Mouse (Mus musculus) bone marrow macrophage, adult 2 months (primary cell): Measurements from ENCODE around the gene Flt3. TPM values are rescaled to one million over a fixed set of nuclear protein-coding genes. Genes with fewer than 3 reads are reported as not detected.

Experiments used
- H3K27ac ChIP-seq: 2 replicates; pipeline ENCODE4 v1.5.1; 2012; ENCODE audit warnings: low read depth, low read length; ENCODE audit not compliant: insufficient read depth
- H3K4me1 ChIP-seq: 2 replicates; pipeline ENCODE4 v1.6.1; 2012; ENCODE audit warnings: low read length; ENCODE audit not compliant: control insufficient read depth, insufficient read depth
- H3K4me3 ChIP-seq: 2 replicates; pipeline ENCODE4 v1.5.1; 2012; ENCODE audit warnings: mild to moderate bottlenecking, low read length, moderate library complexity; ENCODE audit not compliant: insufficient read depth
- CTCF ChIP-seq: IDR thresholded peaks from 2 replicates; pipeline ENCODE4 v1.5.1; 2012; ENCODE audit warnings: low read depth, mild to moderate bottlenecking, low read length, moderate library complexity
- POLR2A ChIP-seq: IDR thresholded peaks from 2 replicates; pipeline ENCODE4 v1.6.1; 2012; ENCODE audit warnings: mild to moderate bottlenecking, low read depth, low read length, borderline replicate concordance
- polyA plus RNA-seq: library from polyadenylated mRNA; stranded (reverse); fragments of >200 nt; gene quantifications from 2 replicates; pipeline ENCODE4 v1.2.4, GENCODE M21; 2012; ENCODE audit not compliant: missing spikeins, insufficient read depth, insufficient read length

The Flt3 gene
- polyA plus RNA-seq, 1 experiment: not detected

GRCm38 (mm10) chr5:147319653-147320052, 80.6 kb downstream of the Flt3 start:
- Histone ChIP-seq H3K4me1 (no peaks in the 10 kb centered on the region), H3K27ac (no peak overlapping the region), H3K4me3 (no peak overlapping the region)
- TF ChIP-seq POLR2A (no peak), CTCF (no peak)

DNA sequence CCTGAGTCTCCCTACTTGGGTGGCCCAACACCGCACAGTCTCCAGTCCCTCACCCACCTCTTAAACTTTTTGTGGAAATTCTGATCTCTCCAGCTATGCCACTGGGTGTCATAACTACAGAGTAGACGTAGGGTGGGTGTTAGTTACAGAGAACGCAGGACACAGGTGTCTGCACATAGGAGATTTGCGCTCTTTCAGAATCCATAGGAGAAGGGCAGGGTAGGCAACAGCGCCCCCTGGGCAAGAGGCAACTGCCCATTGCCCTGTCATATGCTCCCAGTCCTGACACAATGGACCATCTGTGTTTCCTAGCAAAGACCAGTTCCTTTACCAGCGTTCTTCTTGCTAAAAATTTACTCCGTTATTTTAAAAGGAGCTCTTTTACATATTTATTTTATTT, 82.3 kb downstream of the Flt3 start:
- no peak for TF ChIP-seq CTCF
- no peak for TF ChIP-seq POLR2A
- H3K4me3 ChIP-seq: no peak overlapping the region
- no peaks in the 10 kb centered on the region for H3K4me1 ChIP-seq
- no peak overlapping the region for H3K27ac ChIP-seq

DNA sequence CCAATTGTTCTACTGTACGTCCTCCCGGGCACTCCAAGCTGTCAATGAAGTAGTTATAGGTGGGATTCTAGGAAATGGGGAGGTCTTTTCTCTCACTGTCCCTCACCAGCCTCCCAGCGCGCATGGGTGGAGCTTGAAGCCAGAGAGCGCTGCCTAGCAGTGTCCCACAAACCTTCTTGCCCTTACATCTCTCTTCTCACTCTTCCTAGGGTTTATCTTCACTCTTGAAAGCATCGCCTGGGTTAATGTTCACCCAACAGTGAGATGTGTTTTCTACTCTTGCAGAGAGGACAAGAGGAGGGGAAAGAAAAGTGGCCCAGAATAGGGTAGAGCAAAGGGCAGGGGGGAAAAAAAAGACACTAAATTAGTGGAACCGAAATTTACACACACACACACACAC, 83.0 kb downstream of the Flt3 start:
- no peaks in the 10 kb centered on the region for H3K4me1 ChIP-seq

DNA sequence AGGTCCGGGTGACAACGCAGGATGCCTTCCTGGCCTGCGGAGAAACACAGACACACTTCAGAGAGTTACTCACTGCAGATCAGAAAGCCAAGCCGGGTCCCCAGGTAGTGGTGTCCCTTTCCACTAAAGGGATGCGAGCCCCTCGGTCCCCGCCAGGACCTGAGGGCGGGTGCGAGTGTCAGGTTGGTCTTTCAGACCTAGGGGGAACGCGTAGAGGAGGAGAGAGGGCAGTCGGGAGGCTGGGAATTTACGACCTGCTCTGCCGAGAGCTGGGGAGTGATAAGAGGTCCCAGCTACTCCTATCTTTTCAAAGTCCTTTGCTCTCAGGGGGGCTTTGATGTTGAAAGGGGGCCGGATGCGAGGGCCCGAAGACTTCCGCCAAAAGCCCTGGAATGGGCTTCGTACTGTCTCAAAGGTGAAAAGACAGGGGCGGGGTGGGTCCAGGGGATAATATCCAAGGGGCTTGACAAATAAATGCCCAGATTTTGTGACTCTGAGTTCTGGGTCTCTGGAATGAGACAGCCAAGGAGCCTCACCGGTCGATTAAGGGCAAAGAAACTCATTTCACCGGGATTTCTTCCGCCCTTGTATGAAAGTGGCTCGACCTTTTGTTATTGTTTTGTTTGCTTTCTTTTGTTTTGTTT, 84.7 kb downstream of the Flt3 start:
- Histone ChIP-seq H3K4me3 (no peak overlapping the region), H3K27ac (no peak overlapping the region), H3K4me1 (no peaks in the 10 kb centered on the region)
- TF ChIP-seq POLR2A (no peak), CTCF (no peak)

More for the DNA sequence above, 83.0 kb downstream of the Flt3 start:
- TF ChIP-seq POLR2A (no peak), CTCF (no peak)
- no peak overlapping the region for H3K27ac ChIP-seq
- no peak overlapping the region for H3K4me3 ChIP-seq

DNA sequence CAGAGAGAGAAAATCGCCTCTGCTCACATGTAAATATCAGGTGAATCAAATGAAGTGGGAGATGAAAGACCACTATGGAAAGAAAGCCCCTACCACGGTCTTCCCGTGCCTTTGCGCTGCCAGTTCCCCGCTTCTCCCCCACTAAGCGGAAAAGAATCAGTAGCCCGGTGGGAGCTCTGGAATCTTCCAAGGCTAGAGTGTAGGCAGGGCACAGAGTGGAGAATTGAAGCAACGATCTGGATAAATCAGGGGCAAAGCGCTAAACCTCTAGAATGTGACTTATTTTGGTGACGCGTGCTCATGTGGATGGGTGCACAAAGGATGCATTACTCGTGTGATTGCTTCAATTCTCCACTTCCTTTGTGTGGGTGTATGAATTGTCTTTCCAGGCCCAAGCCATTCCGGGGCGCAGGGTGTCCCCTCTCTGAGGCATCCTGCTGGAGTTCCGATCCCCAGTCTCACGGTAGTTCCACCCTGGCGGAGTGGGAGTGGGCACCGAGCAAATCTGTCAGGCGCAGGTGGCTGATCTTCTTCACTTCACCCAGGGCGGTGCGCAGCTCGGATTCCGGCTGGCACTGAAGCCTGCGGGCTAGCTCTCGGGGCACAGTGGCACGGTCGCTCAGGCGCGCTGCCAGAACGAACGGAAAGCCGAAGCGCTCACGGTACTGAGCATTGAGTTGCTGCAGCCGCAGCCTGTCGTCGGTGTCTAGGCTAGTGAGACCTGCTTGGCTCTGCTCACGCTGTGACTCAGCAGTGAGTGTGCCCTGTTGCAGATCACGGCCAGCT, 85.5 kb downstream of the Flt3 start:
- Histone ChIP-seq H3K4me3 (no peak overlapping the region), H3K27ac (no peak overlapping the region), H3K4me1 (no peaks in the 10 kb centered on the region)
- TF ChIP-seq CTCF (no peak), POLR2A (no peak)

DNA sequence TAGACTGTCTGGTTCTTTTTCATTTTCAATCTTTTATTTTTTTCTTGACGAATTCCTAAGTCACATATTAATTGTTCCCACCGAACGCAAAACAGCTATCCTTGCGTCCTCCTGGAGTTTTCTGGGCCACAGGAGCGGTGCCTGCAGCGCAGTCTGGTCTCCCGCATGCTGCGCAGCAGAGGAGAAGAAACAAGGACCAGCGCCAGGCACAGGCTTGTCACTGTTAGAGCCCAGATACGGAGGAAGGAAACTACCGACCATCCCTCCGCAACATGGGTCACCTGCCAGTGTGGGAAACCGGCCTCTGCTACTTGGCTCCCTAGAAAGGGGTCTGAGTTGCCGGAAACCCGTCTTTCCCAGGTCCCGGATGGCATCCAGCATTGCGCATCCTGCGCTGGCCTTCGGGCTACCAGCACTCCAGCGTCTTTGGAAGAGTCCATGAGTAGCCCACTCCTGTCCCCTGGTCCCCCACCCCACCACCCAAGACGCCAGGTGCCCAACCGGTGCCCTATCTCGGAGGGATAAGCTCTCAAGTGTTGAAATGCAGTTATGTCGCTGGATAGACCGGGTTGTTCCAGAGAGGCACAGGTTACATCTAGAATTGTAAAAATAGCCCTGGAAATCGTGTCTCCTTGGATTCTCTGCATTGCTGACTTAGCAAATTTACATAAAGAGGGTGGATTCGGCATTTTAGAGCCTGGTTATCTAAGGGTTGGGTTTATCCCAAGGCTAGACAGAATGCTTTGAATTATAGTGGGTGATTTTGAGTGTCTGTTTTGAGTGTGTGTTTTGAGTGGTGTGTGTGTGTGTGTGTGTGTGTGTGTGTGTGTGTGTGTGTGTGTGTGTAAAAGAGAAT, 87.2 kb downstream of the Flt3 start:
- Histone ChIP-seq H3K4me3 (no peak overlapping the region), H3K27ac (no peak overlapping the region), H3K4me1 (no peaks in the 10 kb centered on the region)
- TF ChIP-seq POLR2A (no peak), CTCF (no peak)

GRCm38 (mm10) chr5:147309786-147310185, 90.5 kb downstream of the Flt3 start:
- no peak overlapping the region for H3K4me3 ChIP-seq
- H3K4me1 ChIP-seq: no peaks in the 10 kb centered on the region
- TF ChIP-seq POLR2A (no peak), CTCF (no peak)
- no peak overlapping the region for H3K27ac ChIP-seq

DNA sequence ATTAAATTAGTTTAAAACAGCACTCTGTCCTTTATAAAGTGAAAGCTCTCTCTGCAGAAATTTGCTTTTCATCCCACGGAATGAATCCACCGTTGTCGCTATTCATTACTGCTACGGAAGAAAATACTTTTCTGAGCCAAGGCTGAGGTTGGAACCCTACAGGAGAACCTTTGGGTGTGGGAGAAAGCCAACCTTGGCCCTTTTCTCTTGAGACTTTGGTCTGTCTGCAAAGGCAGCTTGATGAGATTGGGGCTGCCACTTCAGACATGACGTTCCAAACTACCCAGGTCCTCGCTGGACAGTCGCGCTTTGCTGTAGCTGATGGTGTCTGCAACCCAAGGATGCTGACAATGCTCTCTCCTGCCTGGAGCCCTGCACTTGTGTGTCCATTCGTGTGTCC, 91.8 kb downstream of the Flt3 start:
- no peaks in the 10 kb centered on the region for H3K4me1 ChIP-seq
- TF ChIP-seq POLR2A (no peak), CTCF (no peak)
- no peak overlapping the region for H3K4me3 ChIP-seq
- H3K27ac ChIP-seq: no peak overlapping the region

DNA sequence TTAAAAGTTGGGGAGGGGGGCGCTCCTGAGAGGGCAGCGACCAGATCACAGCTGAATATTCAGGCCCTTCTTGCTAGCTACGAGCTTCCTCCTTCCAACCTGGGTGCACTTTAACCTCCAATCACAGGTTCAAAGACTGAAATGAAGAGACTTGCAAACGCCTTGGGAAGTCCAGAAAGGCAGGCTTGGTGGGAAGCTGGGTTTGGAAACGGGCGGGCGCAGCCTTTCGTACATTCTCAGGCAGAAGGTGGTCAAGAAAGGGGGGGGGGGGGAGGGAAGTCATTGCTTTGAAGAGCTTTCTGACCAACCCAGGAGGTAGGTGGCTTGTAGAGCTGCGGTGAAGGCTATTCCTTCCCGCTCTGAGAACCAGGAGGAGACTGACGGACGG, 92.9 kb downstream of the Flt3 start:
- no peak for TF ChIP-seq POLR2A
- TF ChIP-seq CTCF: no peak
- H3K27ac ChIP-seq: no peak overlapping the region
- H3K4me1 ChIP-seq: no peaks in the 10 kb centered on the region
- no peak overlapping the region for H3K4me3 ChIP-seq
